Mouse (Mus musculus) neural tube, embryonic 13.5 days (tissue): Measurements from ENCODE around the gene Adamts14. TPM values are rescaled to one million over a fixed set of nuclear protein-coding genes. Genes with fewer than 3 reads are reported as not detected.

Experiments used
- ATAC-seq: fragments of 200-750 bp; cut with Nextera tagmentation; 2 replicates; pipeline ENCODE4 v1.8.0; 2017; ENCODE audit warnings: low read depth, mild to moderate bottlenecking, moderate TSS enrichment, moderate library complexity
- H3K27ac ChIP-seq: fragments of 300-500 bp; sonication (generic); replicated peaks from 2 replicates; pipeline ENCODE4 v1.5.1; 2015; ENCODE audit warnings: moderate library complexity, mild to moderate bottlenecking, inconsistent platforms
- H3K27me3 ChIP-seq: fragments of 300-500 bp; sonication (generic); 2 replicates; pipeline ENCODE4 v1.6.1; 2015; ENCODE audit warnings: mild to moderate bottlenecking, inconsistent platforms
- H3K36me3 ChIP-seq: fragments of 300-500 bp; sonication (generic); 2 replicates; pipeline ENCODE4 v1.6.1; 2015; ENCODE audit warnings: mild to moderate bottlenecking, inconsistent platforms
- H3K4me1 ChIP-seq: fragments of 300-500 bp; sonication (generic); replicated peaks from 2 replicates; pipeline ENCODE4 v1.6.1; 2015; ENCODE audit warnings: inconsistent platforms
- H3K4me2 ChIP-seq: fragments of 300-500 bp; sonication (generic); 2 replicates; pipeline ENCODE4 v1.6.1; 2015; ENCODE audit warnings: inconsistent platforms, mild to moderate bottlenecking, moderate library complexity
- H3K4me3 ChIP-seq: fragments of 300-500 bp; sonication (generic); 2 replicates; pipeline ENCODE4 v1.5.1; 2015; ENCODE audit warnings: mild to moderate bottlenecking, inconsistent platforms
- H3K9ac ChIP-seq: fragments of 300-500 bp; sonication (generic); 2 replicates; pipeline ENCODE4 v1.6.1; 2015; ENCODE audit warnings: moderate library complexity, mild to moderate bottlenecking, inconsistent platforms
- H3K9me3 ChIP-seq: fragments of 300-500 bp; sonication (generic); 2 replicates; pipeline ENCODE4 v1.6.1; 2016; ENCODE audit warnings: inconsistent platforms
- WGBS: fragments of 180-500 bp; shearing (Covaris S2); methylation state at CpG from one replicate; pipeline ENCODE4 v1.1.7; 2015; 5-methylcytosine and 5-hydroxymethylcytosine counted together
- polyA plus RNA-seq: library from polyadenylated mRNA; unstranded; fragments of >200 nt; fragmentation: Nextera tagmentation; extraction: Ambion mirVana; gene quantifications from 2 replicates; pipeline ENCODE4 v1.2.1, GENCODE M21; 2015

The Adamts14 gene
- polyA plus RNA-seq, 1 experiment from 2014 or later = 0.60 TPM

- WGBS = 77% methylated on average over 3 of the region's 3 CpGs
- Histone ChIP-seq H3K36me3 (no peaks in the 10 kb centered on the region), H3K27me3 (peaks cover 11% of the 10 kb centered on the region), H3K9me3 (no peaks in the 10 kb centered on the region), H3K27ac (no peak within 1 kb of the TSS), H3K9ac (no peak within 1 kb of the TSS), H3K4me3 (no peak within 1 kb of the TSS), H3K4me1 (peaks cover 5% of the 10 kb centered on the region), H3K4me2 (no peak within 1 kb of the TSS)
- no peak for ATAC-seq
Measured at GRCm38 (mm10) chr10:61171654-61172053, 101.6 kb downstream of the Adamts14 start, which contains the start of gene Tbata. Gene Tbata (plus strand): TSS chr10:61171954.

- Histone ChIP-seq H3K4me2 (no peak overlapping the region), H3K4me1 (no peaks in the 10 kb centered on the region), H3K27ac (no peak overlapping the region), H3K9me3 (no peaks in the 10 kb centered on the region), H3K36me3 (no peaks in the 10 kb centered on the region), H3K27me3 (no peaks in the 10 kb centered on the region; the same call in 1 of the 2 replicates), H3K9ac (no peak overlapping the region), H3K4me3 (no peak overlapping the region)
- 71% methylated on average over 2 of the region's 2 CpGs for WGBS
- no peak for ATAC-seq
Measured at GRCm38 (mm10) chr10:61168393-61168792, 104.8 kb downstream of the Adamts14 start.

GRCm38 (mm10) chr10:61167333-61168096 is 105.7 kb downstream of the Adamts14 start:
- H3K36me3 ChIP-seq = no peaks in the 10 kb centered on the region
- 66% methylated on average over 9 of the region's 9 CpGs for WGBS
- H3K4me2 ChIP-seq = no peak overlapping the region
- H3K27me3 ChIP-seq = no peaks in the 10 kb centered on the region; the same call in 1 of the 2 replicates
- ATAC-seq = no peak
- no peak overlapping the region for H3K4me3 ChIP-seq
- no peak overlapping the region for H3K9ac ChIP-seq
- H3K4me1 ChIP-seq = no peaks in the 10 kb centered on the region
- H3K9me3 ChIP-seq = no peaks in the 10 kb centered on the region
- no peak overlapping the region for H3K27ac ChIP-seq

- no peak overlapping the region for H3K4me2 ChIP-seq
- H3K27ac ChIP-seq = no peak overlapping the region
- WGBS = 78% methylated on average over 3 of the region's 3 CpGs
- ATAC-seq = no peak
- no peaks in the 10 kb centered on the region for H3K9me3 ChIP-seq
- no peak overlapping the region for H3K4me3 ChIP-seq
- H3K36me3 ChIP-seq = no peaks in the 10 kb centered on the region
- no peaks in the 10 kb centered on the region for H3K4me1 ChIP-seq
- H3K27me3 ChIP-seq = no peaks in the 10 kb centered on the region
- no peak overlapping the region for H3K9ac ChIP-seq
Measured at GRCm38 (mm10) chr10:61162366-61162765, 110.9 kb downstream of the Adamts14 start.

- Histone ChIP-seq H3K27me3 (no peaks in the 10 kb centered on the region), H3K36me3 (no peaks in the 10 kb centered on the region), H3K27ac (no peak overlapping the region), H3K4me2 (no peak overlapping the region), H3K4me3 (no peak overlapping the region), H3K9ac (no peak overlapping the region), H3K4me1 (no peaks in the 10 kb centered on the region), H3K9me3 (no peaks in the 10 kb centered on the region)
- no peak for ATAC-seq
- 76% methylated on average over 4 of the region's 4 CpGs for WGBS
Measured at GRCm38 (mm10) chr10:61160671-61161070, 112.6 kb downstream of the Adamts14 start.

- no peak overlapping the region for H3K4me3 ChIP-seq
- ATAC-seq = no peak
- H3K27ac ChIP-seq = no peak overlapping the region
- no peaks in the 10 kb centered on the region for H3K36me3 ChIP-seq
- no peak overlapping the region for H3K9ac ChIP-seq
- 77% methylated on average over 7 of the region's 7 CpGs for WGBS
- no peaks in the 10 kb centered on the region for H3K27me3 ChIP-seq
- H3K4me2 ChIP-seq = no peak overlapping the region
- no peaks in the 10 kb centered on the region for H3K9me3 ChIP-seq
- H3K4me1 ChIP-seq = no peaks in the 10 kb centered on the region
Measured at GRCm38 (mm10) chr10:61160089-61160488, 113.1 kb downstream of the Adamts14 start.

GRCm38 (mm10) chr10:61158594-61158993 is 114.6 kb downstream of the Adamts14 start:
- H3K4me1 ChIP-seq = no peaks in the 10 kb centered on the region
- no peaks in the 10 kb centered on the region for H3K36me3 ChIP-seq
- no peak overlapping the region for H3K4me3 ChIP-seq
- no peaks in the 10 kb centered on the region for H3K9me3 ChIP-seq
- no peaks in the 10 kb centered on the region for H3K27me3 ChIP-seq
- no peak overlapping the region for H3K27ac ChIP-seq
- H3K4me2 ChIP-seq = no peak overlapping the region
- no peak overlapping the region for H3K9ac ChIP-seq
- WGBS = 86% methylated on average over 3 of the region's 3 CpGs
- no peak for ATAC-seq

GRCm38 (mm10) chr10:61156453-61156852 is 116.8 kb downstream of the Adamts14 start:
- Histone ChIP-seq H3K9ac (no peak overlapping the region), H3K27ac (no peak overlapping the region), H3K4me3 (no peak overlapping the region), H3K36me3 (no peaks in the 10 kb centered on the region), H3K9me3 (no peaks in the 10 kb centered on the region), H3K4me1 (no peaks in the 10 kb centered on the region), H3K27me3 (no peaks in the 10 kb centered on the region), H3K4me2 (no peak overlapping the region)
- WGBS = 90% methylated on average over 2 of the region's 2 CpGs
- ATAC-seq = no peak

- H3K9ac ChIP-seq = no peak overlapping the region
- H3K27ac ChIP-seq = no peak overlapping the region
- no peak overlapping the region for H3K4me2 ChIP-seq
- no peak for ATAC-seq
- 71% methylated on average over 3 of the region's 3 CpGs for WGBS
- H3K9me3 ChIP-seq = no peaks in the 10 kb centered on the region
- H3K27me3 ChIP-seq = no peaks in the 10 kb centered on the region
- H3K4me1 ChIP-seq = no peaks in the 10 kb centered on the region
- no peak overlapping the region for H3K4me3 ChIP-seq
- H3K36me3 ChIP-seq = no peaks in the 10 kb centered on the region
Measured at GRCm38 (mm10) chr10:61155611-61156010, 117.6 kb downstream of the Adamts14 start.

GRCm38 (mm10) chr10:61152131-61152530 is 121.1 kb downstream of the Adamts14 start:
- Histone ChIP-seq H3K27ac (no peak overlapping the region), H3K4me2 (no peak overlapping the region), H3K4me3 (no peak overlapping the region), H3K4me1 (peaks cover 5% of the 10 kb centered on the region), H3K9ac (no peak overlapping the region), H3K27me3 (no peaks in the 10 kb centered on the region), H3K9me3 (no peaks in the 10 kb centered on the region), H3K36me3 (no peaks in the 10 kb centered on the region)
- no peak for ATAC-seq

GRCm38 (mm10) chr10:61150616-61151015 is 122.6 kb downstream of the Adamts14 start:
- Histone ChIP-seq H3K4me2 (no peak overlapping the region), H3K4me3 (no peak overlapping the region), H3K9me3 (no peaks in the 10 kb centered on the region), H3K9ac (no peak overlapping the region), H3K4me1 (peaks cover 7% of the 10 kb centered on the region), H3K27ac (no peak overlapping the region), H3K36me3 (no peaks in the 10 kb centered on the region), H3K27me3 (no peaks in the 10 kb centered on the region)
- no peak for ATAC-seq
- 25% methylated on average over 6 of the region's 6 CpGs for WGBS

- Histone ChIP-seq H3K27ac (no peak overlapping the region), H3K4me3 (no peak overlapping the region), H3K4me1 (peaks cover 13% of the 10 kb centered on the region), H3K4me2 (no peak overlapping the region), H3K36me3 (no peaks in the 10 kb centered on the region), H3K9ac (no peak overlapping the region), H3K9me3 (no peaks in the 10 kb centered on the region), H3K27me3 (no peaks in the 10 kb centered on the region)
- no peak for ATAC-seq
- WGBS = 86% methylated on average over 3 of the region's 3 CpGs
Measured at GRCm38 (mm10) chr10:61149476-61149875, 123.8 kb downstream of the Adamts14 start.
